Mouse (Mus musculus): ENCODE results near the gene Polr1d. TPM values are rescaled to one million over a fixed set of nuclear protein-coding genes. Genes with fewer than 3 reads are reported as not detected.

The Polr1d gene
- total RNA-seq, 2 experiments from 2014 or later: 71.6 to 78.8 TPM

GRCm38 (mm10) chr5:147085201-147085894 is 8.5 kb downstream of the Polr1d start:
- DNase-seq: no peak

GRCm38 (mm10) chr5:147086816-147087215 is 10.0 kb downstream of the Polr1d start:
- DNase-seq: no peak

- DNase-seq: no peak
Measured at GRCm38 (mm10) chr5:147089836-147090235, 13.0 kb downstream of the Polr1d start.

- no peak for DNase-seq
Measured at GRCm38 (mm10) chr5:147090256-147090963, 13.6 kb downstream of the Polr1d start.

- no peak for DNase-seq
Measured at GRCm38 (mm10) chr5:147092448-147092847, 15.6 kb downstream of the Polr1d start.

- no peak for DNase-seq
Measured at GRCm38 (mm10) chr5:147094296-147094695, 17.4 kb downstream of the Polr1d start.

- DNase-seq: no peak
Measured at GRCm38 (mm10) chr5:147096586-147096985, 19.7 kb downstream of the Polr1d start.

GRCm38 (mm10) chr5:147098667-147099066 is 21.8 kb downstream of the Polr1d start:
- DNase-seq: no peak

- no peak for DNase-seq
Measured at GRCm38 (mm10) chr5:147100180-147100579, 23.3 kb downstream of the Polr1d start.

- DNase-seq: no peak
Measured at GRCm38 (mm10) chr5:147102295-147102694, 25.4 kb downstream of the Polr1d start.

- no peak for DNase-seq
Measured at GRCm38 (mm10) chr5:147107276-147107675, 30.4 kb downstream of the Polr1d start.

GRCm38 (mm10) chr5:147108861-147109591 is 32.2 kb downstream of the Polr1d start:
- DNase-seq: no peak

GRCm38 (mm10) chr5:147114738-147115137 is 37.9 kb downstream of the Polr1d start:
- no peak for DNase-seq

GRCm38 (mm10) chr5:147115631-147116030 is 38.8 kb downstream of the Polr1d start:
- no peak for DNase-seq

- no peak for DNase-seq
Measured at GRCm38 (mm10) chr5:147117027-147117426, 40.2 kb downstream of the Polr1d start.

GRCm38 (mm10) chr5:147121146-147121545 is 44.3 kb downstream of the Polr1d start:
- no peak for DNase-seq

GRCm38 (mm10) chr5:147124794-147125193 is 47.9 kb downstream of the Polr1d start:
- no peak for DNase-seq

GRCm38 (mm10) chr5:147125542-147126185 is 48.8 kb downstream of the Polr1d start:
- no peak for DNase-seq

GRCm38 (mm10) chr5:147127860-147128259 is 51.0 kb downstream of the Polr1d start:
- DNase-seq: no peak

GRCm38 (mm10) chr5:147129484-147129883 is 52.6 kb downstream of the Polr1d start:
- DNase-seq: no peak

GRCm38 (mm10) chr5:147131912-147132311 is 55.1 kb downstream of the Polr1d start:
- no peak for DNase-seq

- no peak for DNase-seq
Measured at GRCm38 (mm10) chr5:147133662-147134061, 56.8 kb downstream of the Polr1d start.
